16 mouse cellular contexts compared by ENCODE assay signal in the genomic region with DNA sequence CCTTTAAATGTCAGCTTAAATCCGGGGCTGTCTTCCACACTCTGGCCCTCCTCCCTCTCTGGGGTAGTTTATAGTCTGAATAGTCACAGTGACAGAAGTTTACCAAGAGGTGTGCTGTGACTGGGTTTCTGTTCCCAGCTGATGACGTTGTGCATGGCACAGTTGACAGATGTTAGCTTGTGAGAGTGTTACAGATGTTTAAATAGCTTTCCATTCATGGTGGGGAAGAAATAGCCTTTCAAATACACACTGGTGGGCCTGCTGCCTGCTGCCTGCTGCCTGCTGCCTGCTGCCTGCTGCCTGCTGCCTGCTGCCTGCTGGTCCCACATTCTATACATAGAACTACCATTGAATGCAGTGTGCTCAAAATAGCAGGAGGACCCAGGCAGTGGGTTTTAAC.
DNase-seq lines count a peak whose midpoint lies in the region; ATAC-seq lines count a peak whose summit lies in the region.
"Had no signal": no experiment of that assay in that cellular context is flagged by ENCODE, and none has a peak within 500 bp of the region (broad histone marks: within the 10 kb centered on the region; RNA-seq: fewer than 3 reads in every experiment).

No protein-coding gene starts in this region.

- H3K4me3 ChIP-seq in heart, embryonic 14.5 days (ENCODE audit: control insufficient read depth in 1 of 2, insufficient read depth in 1 of 2, low read depth in 1 of 2, low read length in 2 of 2), result no peak overlapping the region
- H3K4me3 ChIP-seq in neural tube, embryonic 12.5 days, result no peak overlapping the region
- H3K4me3 ChIP-seq: embryonic facial prominence, embryonic 13.5 days; intestine, embryonic 15.5 days had no signal

- peaks cover 0 to 13% of the 10 kb centered on the region in 2 experiments; a peak in 1 of 4 replicates for H3K4me1 ChIP-seq in heart, embryonic 14.5 days (ENCODE audit: control insufficient read depth in 2 of 2, insufficient read depth in 2 of 2, low read length in 2 of 2)
- no peaks in the 10 kb centered on the region; the same call in 1 of the 2 replicates for H3K4me1 ChIP-seq in neural tube, embryonic 12.5 days
- H3K4me1 ChIP-seq: intestine, embryonic 15.5 days had no signal

- H3K36me3 ChIP-seq in heart, embryonic 14.5 days (ENCODE audit: control insufficient read depth, insufficient read depth, low read length), result no peaks in the 10 kb centered on the region
- H3K36me3 ChIP-seq in neural tube, embryonic 12.5 days, result no peaks in the 10 kb centered on the region
- H3K36me3 ChIP-seq: embryonic facial prominence, embryonic 13.5 days; intestine, embryonic 15.5 days had no signal

- no peak overlapping the region for H3K4me2 ChIP-seq in heart, embryonic 14.5 days (ENCODE audit: low read length)
- H3K4me2 ChIP-seq in neural tube, embryonic 12.5 days (replicated peaks), result no peak overlapping the region
- H3K4me2 ChIP-seq: embryonic facial prominence, embryonic 13.5 days; intestine, embryonic 15.5 days had no signal

- H3K27me3 ChIP-seq in heart, embryonic 14.5 days (ENCODE audit: control insufficient read depth, insufficient read depth, low read length), result no peaks in the 10 kb centered on the region
- no peaks in the 10 kb centered on the region for H3K27me3 ChIP-seq in neural tube, embryonic 12.5 days (replicated peaks)
- H3K27me3 ChIP-seq: embryonic facial prominence, embryonic 13.5 days; intestine, embryonic 15.5 days had no signal

- ATAC-seq in heart, embryonic 14.5 days (ENCODE audit: insufficient number of reproducible peaks, insufficient read depth, low FRiP score, low read depth), result no peak
- ATAC-seq in neural tube, embryonic 12.5 days (ENCODE audit: low FRiP score, low read depth), result peak; percentile 48; the same call in 1 of the 2 replicates
- ATAC-seq: intestine, embryonic 15.5 days; Patski had no signal

- WGBS in heart, embryonic 14.5 days, result 16% methylated on average over 2 of the region's 2 CpGs
- 22% methylated on average over 2 of the region's 2 CpGs for WGBS in neural tube, embryonic 12.5 days

- H3K9ac ChIP-seq in heart, embryonic 14.5 days (ENCODE audit: low read length), result no peak overlapping the region
- H3K9ac ChIP-seq in neural tube, embryonic 12.5 days, result no peak overlapping the region
- H3K9ac ChIP-seq: embryonic facial prominence, embryonic 13.5 days; intestine, embryonic 15.5 days had no signal

- H3K27ac ChIP-seq in heart, embryonic 14.5 days (replicated peaks in 1 of 2; ENCODE audit: control insufficient read depth in 1 of 2, insufficient read depth in 1 of 2, low read depth in 2 of 2, low read length in 2 of 2), result peak overlapping the region; percentile 66 to 77
- no peak overlapping the region for H3K27ac ChIP-seq in neural tube, embryonic 12.5 days
- H3K27ac ChIP-seq: embryonic facial prominence, embryonic 13.5 days; intestine, embryonic 15.5 days had no signal

- DNase-seq in embryo, embryonic 10 days (ENCODE audit: low spot score), result peak; percentile 18
- DNase-seq in embryo, embryonic 10.5 days (ENCODE audit: low spot score), result no peak
- no peak for DNase-seq in heart, adult 8-10 months (ENCODE audit: low spot score)
- no peak for DNase-seq in neural tube, embryonic 10.5 days (ENCODE audit: extremely low spot score, low spot score)
- peak; percentile 10 for DNase-seq in right cerebral cortex, postnatal 4 days
- DNase-seq in lung, adult 18-20 months, result no peak
- DNase-seq: cerebellum, adult 8-10 months; kidney, postnatal 14 days; layer of hippocampus, postnatal 36 days; lung, postnatal 14 days; thymus, adult 2 months had no signal

- H3K9me3 ChIP-seq in heart, embryonic 14.5 days (ENCODE audit: control insufficient read depth, low read length), result no peaks in the 10 kb centered on the region
- H3K9me3 ChIP-seq in neural tube, embryonic 12.5 days, result no peaks in the 10 kb centered on the region
- H3K9me3 ChIP-seq: embryonic facial prominence, embryonic 13.5 days; intestine, embryonic 15.5 days had no signal

Comparison
In these comparisons a context has a peak if more than half of its experiments do, and no peak if none do; other contexts are left out.
1. DNase-seq: peak in embryo, embryonic 10 days (single experiment) and right cerebral cortex, postnatal 4 days (single experiment); none in embryo, embryonic 10.5 days (single experiment), heart, adult 8-10 months (single experiment), neural tube, embryonic 10.5 days (single experiment) and lung, adult 18-20 months (0 of 2).